Mouse (Mus musculus) liver, embryonic 12.5 days (tissue): Measurements from ENCODE around the gene Itsn1. TPM values are rescaled to one million over a fixed set of nuclear protein-coding genes. Genes with fewer than 3 reads are reported as not detected.

Experiments
- ATAC-seq: fragments of 200-750 bp; cut with Nextera tagmentation; 2 replicates; pipeline ENCODE4 v1.8.0; 2017; ENCODE audit warnings: moderate number of reproducible peaks, mild to moderate bottlenecking, moderate library complexity
- H3K27ac ChIP-seq: fragments of 300-500 bp; sonication (generic); 2 replicates; pipeline ENCODE4 v1.5.1; 2016; ENCODE audit warnings: mild to moderate bottlenecking
- H3K27me3 ChIP-seq: fragments of 300-500 bp; sonication (generic); replicated peaks from 2 replicates; pipeline ENCODE4 v1.6.1; 2016; ENCODE audit warnings: mild to moderate bottlenecking, moderate library complexity
- H3K36me3 ChIP-seq: fragments of 300-500 bp; sonication (generic); 2 replicates; pipeline ENCODE4 v1.6.1; 2016; ENCODE audit warnings: mild to moderate bottlenecking, moderate library complexity
- H3K4me1 ChIP-seq: fragments of 300-500 bp; sonication (generic); 2 replicates; pipeline ENCODE4 v1.6.1; 2016
- H3K4me2 ChIP-seq: fragments of 300-500 bp; sonication (generic); 2 replicates; pipeline ENCODE4 v1.6.1; 2016; ENCODE audit warnings: mild to moderate bottlenecking, moderate library complexity
- H3K4me3 ChIP-seq: fragments of 300-500 bp; sonication (generic); 2 replicates; pipeline ENCODE4 v1.5.1; 2016; ENCODE audit warnings: mild to moderate bottlenecking, moderate library complexity
- H3K9ac ChIP-seq: fragments of 300-500 bp; sonication (generic); 2 replicates; pipeline ENCODE4 v1.6.1; 2016; ENCODE audit warnings: mild to moderate bottlenecking, moderate library complexity
- H3K9me3 ChIP-seq: fragments of 300-500 bp; sonication (generic); replicated peaks from 2 replicates; pipeline ENCODE4 v1.6.1; 2016; ENCODE audit warnings: mild to moderate bottlenecking, moderate library complexity
- WGBS: fragments of 180-500 bp; shearing (Covaris S2); methylation state at CpG from one replicate; pipeline ENCODE4 v1.1.7; 2016; ENCODE audit not compliant: insufficient replicate concordance; 5-methylcytosine and 5-hydroxymethylcytosine counted together
- polyA plus RNA-seq: library from polyadenylated mRNA; unstranded; fragments of >200 nt; fragmentation: Nextera tagmentation; extraction: Ambion mirVana; gene quantifications from 2 replicates; pipeline ENCODE4 v1.2.1, GENCODE M21; 2016

Gene Itsn1
- polyA plus RNA-seq, 1 experiment from 2014 or later = 47.5 TPM

- H3K9me3 ChIP-seq = no peaks in the 10 kb centered on the region
- H3K36me3 ChIP-seq = peaks cover 67% of the 10 kb centered on the region
- H3K27me3 ChIP-seq = no peaks in the 10 kb centered on the region
- H3K4me2 ChIP-seq = no peak overlapping the region
- H3K4me3 ChIP-seq = no peak overlapping the region
- no peak overlapping the region for H3K27ac ChIP-seq
- H3K9ac ChIP-seq = no peak overlapping the region
- no peak for ATAC-seq
- H3K4me1 ChIP-seq = peaks cover 17% of the 10 kb centered on the region
- WGBS = 88% methylated on average over 6 of the region's 6 CpGs
These were observed 106.7 kb downstream of the Itsn1 start for GRCm38 (mm10) chr16:91835790-91836189.

GRCm38 (mm10) chr16:91836592-91837557, 107.8 kb downstream of the Itsn1 start:
- ATAC-seq = no peak
- Histone ChIP-seq H3K27ac (no peak overlapping the region), H3K4me2 (no peak overlapping the region), H3K9me3 (no peaks in the 10 kb centered on the region), H3K4me3 (no peak overlapping the region), H3K9ac (no peak overlapping the region), H3K27me3 (no peaks in the 10 kb centered on the region), H3K36me3 (peaks cover 67% of the 10 kb centered on the region), H3K4me1 (peaks cover 17% of the 10 kb centered on the region)
- 82% methylated on average over 18 of the region's 18 CpGs for WGBS

GRCm38 (mm10) chr16:91837558-91838041, 108.5 kb downstream of the Itsn1 start:
- ATAC-seq = no peak
- no peaks in the 10 kb centered on the region for H3K9me3 ChIP-seq
- no peak overlapping the region for H3K4me2 ChIP-seq
- H3K36me3 ChIP-seq = peaks cover 65% of the 10 kb centered on the region
- WGBS = 88% methylated on average over 4 of the region's 4 CpGs
- no peaks in the 10 kb centered on the region for H3K27me3 ChIP-seq
- H3K27ac ChIP-seq = no peak overlapping the region
- no peak overlapping the region for H3K9ac ChIP-seq
- H3K4me3 ChIP-seq = no peak overlapping the region
- H3K4me1 ChIP-seq = peaks cover 17% of the 10 kb centered on the region

GRCm38 (mm10) chr16:91838771-91839170, 109.7 kb downstream of the Itsn1 start:
- Histone ChIP-seq H3K27ac (no peak overlapping the region), H3K4me3 (no peak overlapping the region), H3K4me1 (peaks cover 17% of the 10 kb centered on the region), H3K36me3 (peaks cover 68% of the 10 kb centered on the region), H3K4me2 (no peak overlapping the region), H3K27me3 (no peaks in the 10 kb centered on the region), H3K9me3 (no peaks in the 10 kb centered on the region), H3K9ac (no peak overlapping the region)
- ATAC-seq = no peak
- 79% methylated on average over 11 of the region's 11 CpGs for WGBS

GRCm38 (mm10) chr16:91839462-91839861, 110.4 kb downstream of the Itsn1 start:
- Histone ChIP-seq H3K36me3 (peaks cover 75% of the 10 kb centered on the region), H3K4me3 (no peak overlapping the region), H3K9ac (peak overlapping the region; percentile 12; the same call in 1 of the 2 replicates), H3K4me1 (peaks cover 17% of the 10 kb centered on the region), H3K27ac (no peak overlapping the region), H3K27me3 (no peaks in the 10 kb centered on the region), H3K9me3 (no peaks in the 10 kb centered on the region), H3K4me2 (0 out of 2 replicates have a peak overlapping the region, but pooled peaks have one; percentile 13)
- 45% methylated on average over 11 of the region's 11 CpGs for WGBS
- peak; percentile 40 for ATAC-seq

- Histone ChIP-seq H3K4me1 (peaks cover 12% of the 10 kb centered on the region), H3K36me3 (peaks cover 78% of the 10 kb centered on the region), H3K27me3 (0 out of 2 replicates have a peak, but pooled peaks cover 7% of the 10 kb centered on the region), H3K4me3 (no peak overlapping the region), H3K9me3 (no peaks in the 10 kb centered on the region), H3K4me2 (no peak overlapping the region), H3K27ac (no peak overlapping the region), H3K9ac (no peak overlapping the region)
- WGBS = 79% methylated on average over 14 of the region's 14 CpGs
- ATAC-seq = no peak
These were observed 112.0 kb downstream of the Itsn1 start for GRCm38 (mm10) chr16:91841026-91841630.

- no peak for ATAC-seq
- WGBS = 64% methylated on average over 10 of the region's 10 CpGs
- Histone ChIP-seq H3K4me1 (peaks cover 5% of the 10 kb centered on the region; the same call in 1 of the 2 replicates), H3K4me2 (no peak overlapping the region), H3K36me3 (peaks cover 84% of the 10 kb centered on the region), H3K9me3 (no peaks in the 10 kb centered on the region), H3K9ac (no peak overlapping the region), H3K27ac (no peak overlapping the region), H3K4me3 (no peak overlapping the region), H3K27me3 (0 out of 2 replicates have a peak, but pooled peaks cover 11% of the 10 kb centered on the region)
These were observed 117.1 kb downstream of the Itsn1 start for GRCm38 (mm10) chr16:91846089-91846741.

- Histone ChIP-seq H3K4me1 (peaks cover 17% of the 10 kb centered on the region), H3K27me3 (0 out of 2 replicates have a peak, but pooled peaks cover 11% of the 10 kb centered on the region), H3K4me2 (no peak overlapping the region), H3K36me3 (peaks cover 87% of the 10 kb centered on the region), H3K9ac (no peak overlapping the region), H3K4me3 (no peak overlapping the region), H3K9me3 (no peaks in the 10 kb centered on the region), H3K27ac (no peak overlapping the region)
- WGBS = 86% methylated on average over 13 of the region's 13 CpGs
- no peak for ATAC-seq
These were observed 118.6 kb downstream of the Itsn1 start for GRCm38 (mm10) chr16:91847525-91848225.

- no peak overlapping the region for H3K4me3 ChIP-seq
- 0 out of 2 replicates have a peak, but pooled peaks cover 11% of the 10 kb centered on the region for H3K27me3 ChIP-seq
- ATAC-seq = no peak
- H3K4me2 ChIP-seq = no peak overlapping the region
- 88% methylated on average over 9 of the region's 9 CpGs for WGBS
- H3K9ac ChIP-seq = no peak overlapping the region
- 0 out of 2 replicates have a peak overlapping the region, but pooled peaks have one; percentile 11 for H3K27ac ChIP-seq
- peaks cover 19% of the 10 kb centered on the region for H3K4me1 ChIP-seq
- H3K9me3 ChIP-seq = no peaks in the 10 kb centered on the region
- peaks cover 89% of the 10 kb centered on the region for H3K36me3 ChIP-seq
These were observed 119.4 kb downstream of the Itsn1 start for GRCm38 (mm10) chr16:91848505-91848904.

GRCm38 (mm10) chr16:91848906-91849603, 120.0 kb downstream of the Itsn1 start:
- Histone ChIP-seq H3K9ac (no peak overlapping the region), H3K4me2 (no peak overlapping the region), H3K27me3 (0 out of 2 replicates have a peak, but pooled peaks cover 11% of the 10 kb centered on the region), H3K4me1 (peaks cover 19% of the 10 kb centered on the region), H3K27ac (0 out of 2 replicates have a peak overlapping the region, but pooled peaks have one; percentile 11), H3K36me3 (peaks cover 89% of the 10 kb centered on the region), H3K9me3 (no peaks in the 10 kb centered on the region), H3K4me3 (no peak overlapping the region)
- ATAC-seq = no peak
- WGBS = 75% methylated on average over 7 of the region's 7 CpGs
